Mouse (Mus musculus): ENCODE data around the gene Mnt.

Gene Mnt

DNA sequence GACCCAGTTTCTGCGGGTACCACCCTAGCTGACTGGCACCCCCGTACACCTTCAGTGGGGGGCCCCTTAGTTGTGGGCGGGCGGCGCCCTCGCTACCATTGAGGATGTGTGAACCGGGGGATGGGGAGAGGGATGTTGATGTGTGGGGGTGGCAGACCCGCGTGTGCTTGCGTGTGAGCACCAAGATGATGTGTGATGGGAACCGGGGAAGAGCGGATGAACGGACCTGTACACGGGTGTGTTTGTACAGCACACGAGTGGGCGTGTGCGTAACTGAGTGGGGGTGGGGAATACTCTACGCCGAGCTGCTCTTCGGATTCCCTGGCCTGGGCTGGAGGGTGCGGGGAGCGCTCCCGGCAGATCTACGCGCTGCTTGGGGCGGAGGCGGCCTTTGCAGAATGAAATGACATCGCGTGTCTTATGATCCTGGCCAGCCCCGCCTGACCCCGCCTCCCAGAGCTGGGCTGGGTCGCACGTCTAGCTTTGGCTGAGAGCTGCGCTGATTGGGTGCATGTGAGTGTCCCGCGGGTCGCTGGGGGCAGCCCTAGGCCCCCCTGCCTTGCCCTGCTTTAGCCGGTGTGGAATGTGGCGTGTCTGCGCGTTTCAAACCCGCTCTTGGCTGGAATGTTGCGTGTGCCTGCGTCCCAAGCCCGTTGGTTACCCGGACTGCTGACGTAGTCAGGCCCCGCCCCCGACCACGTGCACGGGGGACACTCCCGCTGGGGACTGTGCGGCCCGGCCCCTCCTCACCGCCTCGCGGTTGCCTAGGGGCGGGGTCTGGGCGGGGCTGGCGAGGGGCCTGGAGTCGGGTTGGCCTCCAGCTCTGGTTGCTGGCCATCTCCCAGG is 1.1 kb downstream of the Mnt start:
- DNase-seq (ENCODE audit: inconsistent age in 2 of 2, low spot score in 1 of 2): peak; percentile 100

DNA sequence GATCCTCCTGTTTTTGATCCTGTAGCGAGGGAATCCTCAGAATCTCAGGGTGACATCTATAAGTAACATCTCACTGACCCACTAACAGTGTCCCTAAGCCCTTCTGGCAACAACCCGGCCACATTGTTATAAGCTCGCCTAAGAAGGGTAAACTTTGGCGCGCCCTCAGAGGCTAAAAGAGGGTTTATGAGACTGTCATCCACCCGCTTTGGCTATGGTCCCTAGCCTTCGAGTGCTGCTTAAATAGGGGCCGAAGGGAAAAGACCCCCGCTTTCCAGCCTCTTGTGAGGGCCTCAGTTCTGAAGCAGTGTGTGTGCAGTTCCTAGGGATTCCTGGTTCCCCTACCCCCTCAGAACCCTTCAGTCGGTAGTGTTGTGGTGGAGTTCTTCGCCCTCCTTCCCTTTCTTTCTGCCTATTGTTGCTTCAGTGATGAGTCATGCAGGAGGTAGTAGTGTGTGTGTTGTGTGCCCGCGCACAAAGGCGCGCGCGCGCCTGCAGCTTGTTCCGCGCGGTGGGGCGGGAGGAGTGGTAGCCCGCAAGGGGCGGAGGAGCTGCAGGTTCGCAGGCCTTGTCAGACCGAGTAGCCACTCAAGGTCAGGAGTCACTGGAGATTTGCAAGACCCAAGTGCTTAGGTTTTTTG is 1.9 kb downstream of the Mnt start:
- peak; percentile 91 to 94 for DNase-seq (ENCODE audit: inconsistent age in 2 of 2, low spot score in 1 of 2)

DNA sequence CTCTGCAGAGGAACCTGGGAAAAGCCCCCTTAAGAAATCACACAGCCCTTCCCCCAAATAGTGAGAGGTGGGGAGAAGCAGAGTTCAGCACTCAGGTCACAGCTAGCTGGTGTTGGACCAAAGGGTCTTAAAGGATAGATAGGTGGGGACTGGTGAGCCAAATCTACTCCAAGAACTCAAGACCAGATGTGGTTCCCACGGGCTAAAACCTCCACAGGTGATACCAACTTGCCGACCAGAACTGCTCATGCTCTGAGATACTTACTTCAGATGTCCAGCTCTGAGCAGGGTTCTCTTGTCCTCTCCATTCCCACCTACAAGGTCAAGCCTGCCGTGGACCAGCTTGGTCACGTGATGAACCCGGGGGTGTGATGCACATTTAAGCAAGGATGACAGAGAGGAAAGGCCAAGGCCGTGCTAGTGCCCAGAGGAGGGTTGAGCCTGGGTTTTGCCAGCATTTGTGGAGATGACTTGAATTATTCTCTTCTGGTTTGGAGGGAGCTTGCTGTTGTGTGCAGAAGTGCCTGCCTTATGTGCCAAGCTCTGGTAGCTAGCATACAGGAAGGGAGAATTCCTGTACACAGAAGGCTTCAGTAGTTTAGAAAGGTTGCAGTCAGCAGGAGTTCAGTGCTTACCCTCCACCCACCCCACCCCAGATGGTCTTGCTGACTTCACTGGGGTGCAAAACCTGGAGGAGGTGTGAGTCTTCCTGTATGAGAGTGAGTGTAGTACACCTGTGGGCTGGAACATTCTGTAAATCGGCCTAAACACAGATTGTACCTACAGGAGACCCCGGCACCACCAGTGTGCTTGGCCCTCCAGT is 3.0 kb downstream of the Mnt start:
- DNase-seq (ENCODE audit: inconsistent age in 2 of 2, low spot score in 1 of 2): peak; percentile 92 to 94

DNA sequence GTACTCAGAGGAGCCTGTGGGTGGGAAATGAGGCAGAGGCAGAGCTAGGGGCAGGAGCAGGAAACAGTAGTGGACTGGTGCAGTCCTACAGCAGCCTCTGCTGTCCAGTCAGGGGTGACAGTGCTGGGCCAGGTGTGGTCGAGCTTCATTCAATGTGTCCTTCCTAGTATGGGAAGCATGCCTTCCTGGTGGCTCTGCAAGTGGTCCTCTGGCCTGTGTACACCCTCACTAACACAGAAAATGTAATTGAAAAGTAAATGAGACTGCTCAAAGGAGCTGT is 3.6 kb downstream of the Mnt start:
- peak in 1 of 2 experiments; percentile 45 for DNase-seq (ENCODE audit: inconsistent age in 2 of 2, low spot score in 1 of 2)

DNA sequence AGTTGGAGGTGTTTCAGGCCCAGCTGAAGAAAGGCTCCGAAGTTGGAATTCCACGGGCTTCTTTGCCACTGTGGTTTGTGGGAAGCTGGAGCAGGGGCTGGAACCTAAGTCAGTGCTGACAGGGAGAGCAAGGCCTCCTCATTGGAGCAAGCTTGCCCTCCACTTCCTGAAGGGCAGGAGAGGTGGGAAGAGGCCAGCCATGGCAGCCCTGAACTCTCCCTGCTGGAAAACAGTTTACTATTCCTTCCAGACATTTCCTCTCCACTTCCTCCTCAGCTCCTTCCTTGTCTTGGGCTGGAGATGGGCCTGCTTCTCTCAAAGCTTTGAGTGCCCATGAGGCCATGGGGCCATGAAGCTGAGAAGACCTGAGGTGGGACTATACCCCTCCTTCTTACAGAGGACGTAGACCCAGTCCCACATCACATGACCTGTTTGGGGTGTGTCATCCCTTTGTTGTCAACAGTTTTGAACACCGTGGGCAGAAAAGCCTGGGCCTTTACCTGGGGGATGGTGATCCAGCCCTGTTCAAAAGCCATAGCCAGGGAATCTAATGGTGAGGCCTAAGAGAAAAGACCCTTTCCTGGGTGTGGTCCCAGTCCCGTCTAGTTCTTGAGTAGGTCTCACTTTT is 4.0 kb downstream of the Mnt start:
- DNase-seq (ENCODE audit: inconsistent age in 2 of 2, low spot score in 1 of 2): peak; percentile 40 to 70

DNA sequence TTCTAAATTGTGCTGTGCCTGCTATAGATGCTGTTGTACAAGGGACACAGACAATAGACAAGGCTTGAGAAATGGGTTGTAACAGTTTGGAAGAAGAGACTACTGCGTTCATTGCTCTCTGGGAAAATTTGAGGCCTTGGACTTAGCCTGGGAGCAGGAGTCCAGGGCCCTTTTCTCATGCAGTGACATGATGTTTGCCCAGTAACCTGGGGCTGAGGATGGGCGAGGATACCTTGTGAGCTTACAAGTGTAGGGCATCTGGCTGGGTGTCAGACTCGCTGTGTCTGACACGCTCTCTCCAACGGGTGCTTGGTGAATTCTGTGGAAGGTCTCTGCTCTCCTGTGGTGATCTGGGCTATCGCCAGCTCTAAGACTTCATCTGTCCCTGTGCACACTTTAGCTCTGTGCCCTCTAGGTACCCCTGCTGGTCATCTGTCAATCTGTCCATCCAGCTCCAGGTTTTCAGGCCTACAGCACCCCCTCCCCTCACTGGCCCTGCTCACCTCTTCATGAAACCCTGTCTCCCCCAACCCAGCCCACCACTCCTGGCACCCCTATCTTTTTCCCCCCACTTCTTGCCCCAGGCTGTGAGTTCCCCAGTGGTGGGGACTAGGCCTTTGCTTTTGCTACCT is 5.0 kb downstream of the Mnt start:
- peak in 1 of 2 experiments; percentile 28 for DNase-seq (ENCODE audit: inconsistent age in 2 of 2, low spot score in 1 of 2)

DNA sequence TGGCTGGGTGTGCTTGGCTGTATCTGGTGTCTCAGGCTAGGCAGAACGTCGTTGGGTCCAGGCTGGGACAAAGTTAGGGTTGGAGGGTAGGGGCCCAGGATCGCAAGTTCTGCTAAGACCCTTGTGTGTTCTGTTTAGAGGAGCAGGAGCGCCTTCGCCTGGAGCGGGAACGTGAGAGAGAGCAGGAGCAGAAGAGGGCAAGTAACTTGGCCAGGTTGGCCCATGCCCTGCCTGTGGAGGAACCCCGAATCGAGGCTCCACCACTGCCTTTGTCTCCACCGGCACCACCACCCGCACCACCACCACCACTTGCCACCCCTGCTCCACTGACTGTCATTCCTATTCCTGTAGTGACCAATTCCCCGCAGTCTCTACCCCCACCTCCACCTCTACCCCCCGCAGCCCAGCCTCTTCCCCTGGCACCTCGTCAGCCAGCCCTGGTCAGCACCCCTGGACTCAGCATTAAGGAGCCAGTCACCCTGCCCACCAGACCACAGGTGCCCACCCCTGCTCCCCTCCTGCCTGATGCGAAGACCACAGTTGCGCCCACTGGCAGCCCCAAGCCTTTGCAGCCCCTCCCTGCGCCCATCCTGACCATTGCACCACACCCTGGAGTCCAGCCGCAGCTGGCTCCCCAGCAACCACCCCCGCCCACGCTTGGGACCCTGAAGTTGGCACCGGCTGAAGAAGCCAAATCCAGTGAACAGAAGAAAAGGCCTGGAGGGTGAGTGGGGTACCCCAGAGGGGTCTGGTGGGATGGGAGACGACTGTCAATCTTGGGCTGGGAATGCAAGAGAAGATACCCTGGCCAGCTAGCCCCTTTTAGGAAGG is 5.7 kb downstream of the Mnt start:
- DNase-seq (ENCODE audit: inconsistent age in 2 of 2, low spot score in 1 of 2): peak; percentile 50 to 64

DNA sequence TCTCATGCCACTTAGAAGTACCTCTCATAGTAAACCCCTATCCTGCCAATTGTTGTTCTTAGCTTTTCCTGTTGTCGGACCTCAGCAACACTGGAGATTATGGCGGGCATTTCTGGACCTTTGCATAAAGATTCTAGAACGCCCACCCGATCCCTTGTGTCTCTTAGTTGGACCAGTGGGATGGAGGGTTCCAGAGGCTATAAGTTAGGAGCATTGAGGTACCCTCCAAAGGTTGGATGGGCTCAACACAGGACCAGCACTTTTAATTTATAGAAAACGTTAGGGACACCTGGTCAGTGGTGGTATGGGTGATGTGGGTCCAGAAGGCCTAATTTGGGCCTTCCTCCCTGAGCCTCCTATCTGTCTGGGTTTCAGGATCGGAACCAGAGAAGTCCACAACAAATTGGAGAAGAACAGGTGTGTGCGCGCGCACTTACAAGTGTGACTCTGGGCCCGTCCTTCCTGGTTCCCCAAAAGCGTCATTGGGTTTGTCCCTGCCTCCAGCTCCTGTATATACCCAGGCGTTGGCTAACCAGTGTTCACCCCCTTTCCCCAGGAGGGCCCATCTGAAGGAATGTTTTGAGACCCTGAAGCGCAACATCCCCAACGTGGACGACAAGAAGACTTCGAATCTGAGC is 6.5 kb downstream of the Mnt start:
- no peak for DNase-seq (ENCODE audit: inconsistent age in 2 of 2, low spot score in 1 of 2)

DNA sequence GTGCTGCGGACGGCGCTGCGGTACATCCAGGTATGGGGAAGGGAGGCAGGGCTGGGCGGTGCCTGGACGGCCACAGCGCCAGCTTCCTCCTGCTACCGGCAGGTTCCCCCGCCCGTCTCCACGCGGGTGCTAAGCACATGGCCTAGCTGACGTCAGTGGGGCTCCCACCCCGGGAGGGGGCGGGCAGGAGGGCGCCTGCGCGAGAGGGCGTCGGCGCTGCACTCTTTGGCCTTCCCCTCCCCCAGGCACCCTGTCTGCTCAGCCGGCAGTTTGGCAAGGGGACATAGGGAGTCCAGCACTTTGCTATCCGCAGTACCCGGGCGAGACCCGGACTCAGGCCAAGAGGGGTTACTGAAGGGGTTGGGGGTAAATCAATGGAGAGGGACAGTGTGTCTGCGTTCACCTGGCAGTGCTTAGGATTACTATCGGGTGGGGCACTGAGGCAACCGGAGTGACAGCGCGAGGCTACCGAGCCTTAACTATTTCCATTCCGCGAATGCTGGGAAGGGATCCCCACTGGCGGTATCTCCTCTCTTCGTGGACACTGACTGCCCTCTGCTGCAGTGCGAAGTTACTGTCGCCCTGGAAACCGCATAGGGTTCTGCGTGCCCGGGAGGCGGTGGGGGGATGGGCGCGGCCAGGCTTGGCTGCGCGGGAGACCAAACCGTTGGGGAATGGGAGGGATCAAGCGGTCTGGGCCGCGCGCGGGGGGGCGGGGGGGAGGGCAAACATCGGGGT is 7.1 kb downstream of the Mnt start:
- DNase-seq (ENCODE audit: inconsistent age in 2 of 2, low spot score in 1 of 2): peak; percentile 98

DNA sequence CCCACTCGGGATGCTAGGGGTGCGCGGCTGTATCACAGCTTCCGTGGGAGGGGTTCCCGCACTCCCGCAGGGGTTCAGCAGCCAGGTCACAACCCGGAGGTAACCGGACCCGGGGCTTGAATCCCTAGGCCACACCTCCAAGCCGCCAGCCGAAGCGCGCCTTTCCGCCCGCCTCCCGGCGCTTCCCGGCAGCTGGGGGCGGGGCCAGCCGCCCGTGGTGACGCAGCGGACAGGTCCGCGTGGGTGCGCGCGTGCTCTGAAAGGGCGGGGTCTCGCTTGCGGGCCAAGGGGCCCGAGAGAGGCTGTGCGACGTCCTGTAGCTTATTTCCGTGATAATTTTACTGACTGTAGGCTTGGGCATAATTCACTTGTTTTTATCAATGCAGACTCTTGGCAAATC is 7.7 kb downstream of the Mnt start:
- peak; percentile 97 to 98 for DNase-seq (ENCODE audit: inconsistent age in 2 of 2, low spot score in 1 of 2)

DNA sequence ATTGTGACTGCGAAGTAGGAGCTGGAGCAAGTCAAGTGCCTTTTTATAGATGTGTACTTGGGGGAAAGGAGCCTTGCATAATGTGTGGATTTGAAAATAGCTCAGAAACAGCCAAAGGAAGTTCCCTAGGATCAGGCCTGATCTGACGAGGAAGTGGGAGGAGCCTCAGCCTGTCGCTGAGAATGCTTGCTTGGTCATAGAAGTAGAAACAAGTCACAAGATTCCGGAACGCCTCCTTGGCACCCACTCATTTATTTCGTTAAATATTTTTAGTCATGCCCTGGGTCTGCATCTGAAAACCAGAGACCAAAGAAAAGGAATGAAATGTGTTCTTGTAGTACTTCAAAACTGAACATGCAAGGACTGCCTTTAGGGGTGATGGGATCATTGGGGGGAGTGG is 8.3 kb downstream of the Mnt start:
- peak; percentile 74 to 84 for DNase-seq (ENCODE audit: inconsistent age in 2 of 2, low spot score in 1 of 2)

DNA sequence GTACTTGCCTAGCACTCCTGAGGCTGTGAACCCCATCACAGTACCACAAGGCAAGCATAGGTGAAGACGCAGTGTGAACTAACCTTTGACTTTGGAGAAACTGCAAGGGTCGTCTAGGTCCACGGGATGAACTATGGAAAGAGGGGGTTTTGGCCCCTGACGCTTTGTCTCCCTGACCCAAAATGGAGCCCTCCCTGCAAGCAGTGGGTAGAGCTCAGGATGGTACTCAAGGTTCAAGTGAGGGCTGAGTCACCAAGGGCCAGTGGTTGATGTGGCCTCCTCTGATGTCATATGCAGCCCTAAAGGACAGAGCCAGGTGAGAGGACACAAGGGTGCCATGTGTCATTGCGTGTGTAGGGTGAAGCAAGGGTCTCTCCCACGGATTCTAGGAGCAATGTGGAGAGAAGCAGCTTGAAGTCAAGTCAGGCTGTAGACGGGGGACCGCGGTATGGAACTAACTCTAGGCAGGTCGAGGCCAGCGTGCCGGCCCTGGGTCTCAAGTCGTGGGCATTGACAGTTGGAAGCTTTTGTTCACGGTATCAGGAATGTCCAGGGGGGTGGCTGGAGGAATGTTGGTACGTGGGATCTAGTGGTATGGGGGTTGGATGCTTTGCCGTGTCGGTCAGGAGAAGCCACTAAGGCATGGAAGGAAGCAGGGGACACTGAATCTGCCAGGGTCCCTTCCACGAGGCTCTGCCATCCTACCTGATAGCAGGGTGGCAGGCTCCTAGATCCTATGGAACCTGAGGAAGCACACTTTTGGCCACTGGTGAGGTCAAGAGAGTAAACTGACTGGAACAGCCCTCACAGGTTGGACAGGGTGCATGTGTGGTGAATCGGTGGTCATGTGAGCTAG is 9.4 kb downstream of the Mnt start:
- DNase-seq (ENCODE audit: inconsistent age in 2 of 2, low spot score in 1 of 2): peak; percentile 40 to 72

DNA sequence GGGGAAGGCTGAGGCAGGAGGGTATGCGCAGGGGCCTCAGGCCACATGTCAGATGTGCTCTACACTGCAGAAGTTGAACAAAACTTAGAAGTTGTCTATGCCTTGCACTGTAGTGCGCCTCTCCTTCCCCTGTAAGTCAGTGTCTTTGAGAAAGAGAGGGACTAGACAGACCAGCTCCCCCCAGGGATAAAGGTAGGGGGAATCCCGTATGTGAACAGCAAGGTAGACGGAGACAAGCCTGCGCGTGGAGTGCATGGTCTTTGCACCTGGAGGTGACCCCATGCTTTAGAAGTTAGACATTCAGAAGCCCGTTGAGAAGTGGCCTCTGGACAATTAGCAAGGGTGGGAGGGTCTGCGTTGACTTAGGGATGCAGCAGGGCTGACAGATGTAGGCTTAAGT is 10.0 kb downstream of the Mnt start:
- DNase-seq (ENCODE audit: inconsistent age in 2 of 2, low spot score in 1 of 2): peak; percentile 26 to 60

DNA sequence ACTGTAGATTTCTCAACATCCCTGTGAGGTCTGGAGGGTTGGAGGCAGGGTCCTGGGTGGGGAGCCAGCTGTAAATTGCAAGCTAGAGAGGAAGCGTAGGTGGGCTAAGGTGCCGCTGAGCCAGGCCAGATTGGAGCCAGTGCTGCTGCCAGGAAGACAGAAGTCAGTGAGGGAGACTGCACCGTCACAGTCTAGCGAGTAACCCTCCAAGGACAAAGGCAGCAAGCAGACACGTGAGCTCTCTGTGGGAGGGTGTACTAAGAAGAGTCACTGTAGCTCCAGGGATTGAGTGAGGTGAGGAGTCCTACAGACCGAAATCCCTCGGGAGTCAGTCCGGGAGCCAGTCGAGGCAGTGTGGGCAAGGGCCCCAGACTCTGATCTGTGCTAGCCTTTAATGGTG is 10.6 kb downstream of the Mnt start:
- peak; percentile 79 to 87 for DNase-seq (ENCODE audit: inconsistent age in 2 of 2, low spot score in 1 of 2)

DNA sequence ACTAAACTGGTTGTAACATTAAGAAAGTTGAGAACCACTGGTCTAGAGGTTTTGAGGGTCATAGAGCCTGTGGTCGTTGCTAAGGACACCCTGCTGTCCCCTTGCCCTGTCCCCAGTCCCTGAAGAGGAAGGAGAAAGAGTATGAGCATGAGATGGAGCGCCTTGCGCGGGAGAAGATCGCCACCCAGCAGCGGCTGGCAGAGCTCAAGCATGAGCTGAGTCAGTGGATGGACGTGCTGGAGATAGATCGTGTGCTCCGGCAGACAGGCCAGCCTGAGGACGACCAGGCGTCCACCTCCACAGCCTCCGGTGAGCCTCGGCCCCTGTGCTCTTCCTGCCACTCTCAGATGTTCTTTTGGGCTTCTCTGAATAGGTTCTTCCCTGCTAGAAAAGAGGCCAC is 11.3 kb downstream of the Mnt start:
- peak in 1 of 2 experiments; percentile 14 for DNase-seq (ENCODE audit: inconsistent age in 2 of 2, low spot score in 1 of 2)

DNA sequence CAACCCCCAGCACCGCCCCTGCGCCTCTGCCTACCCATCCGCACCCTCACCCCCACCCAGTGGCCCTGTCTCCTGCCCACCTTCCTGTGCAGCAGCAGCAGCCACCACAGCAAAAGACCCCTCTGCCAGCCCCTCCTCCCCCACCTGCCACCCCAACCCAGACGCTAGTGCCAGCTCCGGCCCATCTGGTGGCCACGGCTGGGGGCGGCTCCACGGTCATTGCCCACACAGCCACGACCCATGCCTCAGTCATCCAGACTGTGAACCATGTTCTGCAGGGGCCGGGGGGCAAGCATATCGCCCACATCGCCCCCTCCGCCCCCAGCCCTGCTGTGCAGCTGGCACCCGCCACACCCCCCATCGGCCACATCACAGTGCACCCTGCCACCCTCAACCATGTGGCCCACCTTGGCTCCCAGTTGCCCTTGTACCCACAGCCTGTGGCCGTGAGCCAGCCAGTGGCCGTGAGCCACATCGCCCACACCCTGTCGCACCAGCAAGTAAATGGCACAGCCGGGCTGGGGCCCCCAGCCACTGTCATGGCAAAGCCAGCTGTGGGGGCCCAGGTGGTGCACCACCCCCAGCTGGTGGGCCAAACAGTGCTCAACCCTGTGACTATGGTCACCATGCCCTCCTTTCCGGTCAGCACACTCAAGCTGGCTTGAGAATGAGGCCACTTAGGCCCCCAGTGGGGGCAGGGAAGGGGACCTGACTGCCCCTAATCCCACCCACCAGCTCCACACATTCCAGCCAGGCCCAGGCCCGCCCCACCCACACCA is 12.1 kb downstream of the Mnt start:
- DNase-seq (ENCODE audit: inconsistent age in 2 of 2, low spot score in 1 of 2): peak in 1 of 2 experiments; percentile 23

DNA sequence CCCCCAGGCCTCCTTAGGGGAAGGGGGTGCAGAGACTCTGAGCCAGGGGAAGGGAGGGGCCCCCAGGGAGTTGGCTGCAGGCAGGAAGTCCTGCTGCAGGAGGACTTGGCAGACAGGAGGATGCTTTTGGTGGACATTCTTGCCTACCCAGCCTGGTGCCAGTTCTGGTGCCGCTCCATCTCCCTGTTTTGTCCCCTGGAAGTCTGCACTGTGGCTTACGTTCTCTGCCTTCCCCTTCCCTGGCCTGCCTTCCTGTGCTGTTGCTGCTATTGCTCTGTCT is 12.7 kb downstream of the Mnt start:
- no peak for DNase-seq (ENCODE audit: inconsistent age in 2 of 2, low spot score in 1 of 2)

All from adrenal gland, adult (tissue).